Mouse (Mus musculus): ENCODE results near the gene Ccdc82.

The Ccdc82 gene

GRCm38 (mm10) chr9:13299190-13299589 is 52.4 kb downstream of the Ccdc82 start:
- no peak for DNase-seq (ENCODE audit: low spot score in 2 of 2)

DNA sequence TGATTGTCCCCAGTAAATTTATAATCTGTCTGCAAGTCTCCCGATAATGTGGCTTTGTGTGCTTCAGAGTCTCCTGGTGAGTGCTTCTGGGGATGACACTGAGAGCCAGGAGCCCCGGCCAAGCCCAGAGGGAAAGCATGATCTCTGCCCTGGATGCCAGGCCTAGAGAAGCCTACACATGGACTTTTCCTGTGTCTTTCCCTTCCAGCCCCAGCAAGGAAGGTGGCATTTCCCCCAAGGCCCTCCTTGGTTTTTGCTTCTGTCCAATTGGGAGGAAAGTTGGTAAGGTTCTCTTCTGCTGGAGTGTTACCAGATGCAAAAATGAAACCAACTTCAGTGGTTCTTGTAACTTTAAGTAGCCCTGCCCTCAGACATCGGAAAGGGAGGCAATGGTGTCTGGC is 53.3 kb downstream of the Ccdc82 start:
- DNase-seq (ENCODE audit: low spot score in 2 of 2) = no peak

GRCm38 (mm10) chr9:13300891-13301782 is 54.4 kb downstream of the Ccdc82 start:
- DNase-seq (ENCODE audit: low spot score in 2 of 2) = no peak

DNA sequence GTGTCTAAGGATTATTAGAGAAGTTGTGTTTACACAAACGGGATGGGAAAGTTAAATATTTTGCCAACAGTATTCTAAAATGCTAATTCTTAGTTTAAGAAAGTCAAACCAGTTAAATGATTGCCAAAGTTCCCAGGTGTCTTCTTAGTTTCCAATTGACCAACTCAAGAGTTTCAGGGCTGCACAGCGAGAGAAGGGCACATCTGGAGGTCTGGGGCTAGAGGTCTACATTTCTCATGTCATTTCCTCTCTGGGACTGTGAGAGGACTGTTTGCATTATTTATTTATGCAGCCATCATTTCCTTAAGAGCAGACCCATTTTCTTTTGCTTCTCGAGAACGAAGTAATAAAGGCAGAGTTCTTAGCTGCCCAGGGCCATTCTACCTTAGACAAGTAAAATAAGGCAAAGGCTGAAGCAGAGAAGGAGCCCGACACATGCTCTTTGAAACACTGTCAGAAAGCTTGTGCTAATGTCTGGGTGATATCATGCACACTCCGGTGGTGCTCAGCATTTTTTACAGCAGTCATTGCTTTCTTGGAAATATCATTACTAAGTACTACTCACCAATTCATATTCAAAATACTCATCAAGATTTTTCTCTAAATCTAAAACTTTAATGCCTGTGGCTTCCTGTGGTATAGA is 55.5 kb downstream of the Ccdc82 start:
- DNase-seq (ENCODE audit: low spot score in 2 of 2) = no peak

- no peak for DNase-seq (ENCODE audit: low spot score in 2 of 2)
These were observed 56.5 kb downstream of the Ccdc82 start for GRCm38 (mm10) chr9:13303099-13303771.

DNA sequence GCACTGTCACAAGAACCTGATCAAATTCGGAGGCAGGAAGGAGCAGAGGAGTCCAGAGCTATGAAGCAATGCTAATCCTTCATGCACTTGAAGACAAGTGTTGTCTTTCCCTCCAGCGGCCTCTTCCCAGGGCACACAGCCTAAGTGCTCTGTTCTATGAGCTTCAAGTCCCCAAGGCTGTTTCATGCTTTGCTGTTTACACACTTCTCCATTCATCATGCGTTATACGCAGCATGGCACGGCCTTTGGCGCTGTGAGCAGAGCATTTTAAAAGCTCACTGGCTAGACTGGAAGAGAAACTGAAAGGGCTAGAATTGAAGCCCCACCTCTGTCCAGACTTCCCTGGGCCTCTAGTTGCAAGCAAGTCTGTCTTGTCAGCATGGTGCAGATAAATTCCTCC is 57.2 kb downstream of the Ccdc82 start:
- no peak for DNase-seq (ENCODE audit: low spot score in 2 of 2)

- DNase-seq (ENCODE audit: low spot score in 2 of 2) = no peak
These were observed 59.7 kb downstream of the Ccdc82 start for GRCm38 (mm10) chr9:13306471-13306870.

- no peak for DNase-seq (ENCODE audit: low spot score in 2 of 2)
These were observed 60.5 kb downstream of the Ccdc82 start for GRCm38 (mm10) chr9:13307226-13307625.

DNA sequence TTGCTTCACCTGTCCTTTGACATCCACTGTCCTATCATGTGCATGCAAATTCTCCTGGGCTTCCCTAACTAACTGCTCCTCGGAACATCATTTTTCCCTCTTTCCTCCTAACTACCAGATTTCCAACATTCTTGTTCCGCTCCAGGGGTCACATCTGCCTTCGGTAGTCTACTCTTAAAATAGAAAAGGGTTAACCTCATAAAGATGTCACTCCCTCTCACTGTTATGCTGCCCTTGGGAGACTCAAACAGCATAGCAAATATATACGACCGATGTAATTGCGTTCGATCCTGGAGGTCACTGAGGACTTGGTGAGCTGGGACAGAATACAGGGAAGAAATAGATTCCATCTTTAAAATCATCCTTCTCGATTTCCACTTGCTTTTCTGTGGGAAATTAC is 62.0 kb downstream of the Ccdc82 start:
- no peak for DNase-seq (ENCODE audit: low spot score in 2 of 2)

GRCm38 (mm10) chr9:13309807-13310206 is 63.1 kb downstream of the Ccdc82 start:
- DNase-seq (ENCODE audit: low spot score in 2 of 2) = no peak

- no peak for DNase-seq (ENCODE audit: low spot score in 2 of 2)
These were observed 63.5 kb downstream of the Ccdc82 start for GRCm38 (mm10) chr9:13310236-13310635.

GRCm38 (mm10) chr9:13311094-13311493 is 64.3 kb downstream of the Ccdc82 start:
- no peak for DNase-seq (ENCODE audit: low spot score in 2 of 2)

DNA sequence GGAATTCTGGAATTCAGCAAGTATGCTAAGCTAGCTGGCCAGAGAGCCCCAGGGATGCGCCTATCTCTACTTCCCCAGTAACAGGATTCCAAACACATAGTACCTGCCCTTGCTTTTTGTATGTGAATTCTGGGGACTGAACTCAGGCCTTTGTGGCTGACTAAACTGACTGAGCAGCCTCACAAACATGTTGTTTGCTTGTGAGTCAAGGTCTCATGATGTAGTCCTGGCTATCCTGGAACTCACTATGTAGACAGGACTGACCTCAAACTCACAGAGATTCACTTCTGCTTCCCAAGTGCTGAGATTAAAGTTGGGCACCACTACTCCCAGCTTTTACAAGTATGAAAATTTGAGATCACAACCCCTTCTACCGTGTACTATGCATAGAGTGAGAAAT is 67.2 kb downstream of the Ccdc82 start:
- no peak for DNase-seq (ENCODE audit: low spot score in 2 of 2)

DNA sequence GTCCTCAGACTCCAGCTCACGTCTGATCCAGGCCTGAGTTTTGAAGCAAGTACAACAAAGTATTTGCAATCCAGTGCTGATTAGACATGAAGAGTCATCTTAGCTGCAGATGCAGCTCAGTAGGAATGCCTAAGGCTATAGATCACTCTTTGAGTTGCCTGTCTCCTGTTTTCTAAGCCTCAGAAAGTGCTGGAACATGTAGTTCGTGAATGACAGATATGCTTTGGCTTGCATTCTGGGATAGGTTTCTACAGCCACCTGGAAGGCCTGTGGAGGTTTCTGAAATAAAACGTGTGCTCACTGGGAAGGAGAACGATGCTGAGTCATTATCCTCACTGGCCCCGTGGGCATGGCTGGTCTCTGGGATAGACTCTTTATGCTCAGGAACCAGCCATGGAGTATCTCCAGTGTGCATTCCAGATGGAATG is 67.8 kb downstream of the Ccdc82 start:
- DNase-seq (ENCODE audit: low spot score in 2 of 2) = no peak

- no peak for DNase-seq (ENCODE audit: low spot score in 2 of 2)
These were observed 68.6 kb downstream of the Ccdc82 start for GRCm38 (mm10) chr9:13315393-13315792.

- DNase-seq (ENCODE audit: low spot score in 2 of 2) = no peak
These were observed 72.8 kb downstream of the Ccdc82 start for GRCm38 (mm10) chr9:13319566-13319965.

GRCm38 (mm10) chr9:13320800-13321364 is 74.1 kb downstream of the Ccdc82 start:
- no peak for DNase-seq (ENCODE audit: low spot score in 2 of 2)

DNA sequence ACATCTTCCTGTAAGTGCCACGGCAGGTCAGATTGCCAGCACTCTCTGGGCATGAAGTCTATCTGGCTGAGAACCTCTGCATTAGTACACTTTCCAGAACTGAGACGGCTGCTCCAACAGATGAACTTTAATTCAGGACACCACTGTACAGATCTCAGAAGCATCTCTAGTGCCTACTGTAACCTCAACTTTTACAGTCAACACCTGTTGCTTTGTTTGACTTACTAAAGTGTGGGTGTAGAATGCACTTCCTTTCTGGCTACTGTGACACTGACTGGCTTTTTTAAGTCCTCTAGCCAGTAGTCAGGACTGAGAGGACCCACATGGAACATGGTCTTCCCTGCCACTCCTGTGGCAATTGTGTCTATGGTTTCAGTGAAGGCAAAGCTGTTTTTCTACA is 76.3 kb downstream of the Ccdc82 start:
- peak in 1 of 2 experiments; percentile 21 for DNase-seq (ENCODE audit: low spot score in 2 of 2)

- peak in 1 of 2 experiments; percentile 19 for DNase-seq (ENCODE audit: low spot score in 2 of 2)
These were observed 76.9 kb downstream of the Ccdc82 start for GRCm38 (mm10) chr9:13323612-13324011.
